Mouse (Mus musculus) limb, embryonic 14.5 days (tissue): ENCODE data around the gene Hltf. TPM values are rescaled to one million over a fixed set of nuclear protein-coding genes. Genes with fewer than 3 reads are reported as not detected.

Source experiments
- ATAC-seq: fragments of 200-750 bp; cut with Nextera tagmentation; 2 replicates; pipeline ENCODE4 v1.8.0; 2017; ENCODE audit warnings: low read depth, moderate number of reproducible peaks, moderate TSS enrichment; ENCODE audit not compliant: low FRiP score
- DNase-seq: peaks from one replicate; pipeline ENCODE4 v3.0.0-alpha.2; 2015; ENCODE audit warnings: low spot score
- H3K27ac ChIP-seq: fragments of 300-500 bp; sonication (generic); replicated peaks from 2 replicates; pipeline ENCODE4 v1.5.1; 2014; ENCODE audit warnings: low read depth, mild to moderate bottlenecking, low read length, moderate library complexity, mixed read lengths
- H3K27me3 ChIP-seq: fragments of 300-500 bp; sonication (generic); 2 replicates; pipeline ENCODE4 v1.6.1; 2014; ENCODE audit warnings: low read length, mixed read lengths; ENCODE audit not compliant: control insufficient read depth, insufficient read depth
- H3K36me3 ChIP-seq: fragments of 300-500 bp; sonication (generic); 2 replicates; pipeline ENCODE4 v1.6.1; 2014; ENCODE audit warnings: mild to moderate bottlenecking, low read length, moderate library complexity, mixed read lengths; ENCODE audit not compliant: control insufficient read depth, insufficient read depth
- H3K4me1 ChIP-seq: fragments of 300-500 bp; sonication (generic); 2 replicates; pipeline ENCODE4 v1.6.1; 2014; ENCODE audit warnings: antibody characterized with exemption, low read length, mixed read lengths; ENCODE audit not compliant: control insufficient read depth, insufficient read depth
- H3K4me2 ChIP-seq: fragments of 300-500 bp; sonication (generic); replicated peaks from 2 replicates; pipeline ENCODE4 v1.6.1; 2014; ENCODE audit warnings: low read depth, mild to moderate bottlenecking, low read length, moderate library complexity; ENCODE audit not compliant: severe bottlenecking
- H3K4me3 ChIP-seq: fragments of 300-500 bp; sonication (generic); replicated peaks from 2 replicates; pipeline ENCODE4 v1.5.1; 2014; ENCODE audit warnings: low read length
- H3K9ac ChIP-seq: fragments of 300-500 bp; sonication (generic); 2 replicates; pipeline ENCODE4 v1.6.1; 2014; ENCODE audit warnings: mild to moderate bottlenecking, low read depth, low read length, moderate library complexity; ENCODE audit not compliant: severe bottlenecking
- H3K9me3 ChIP-seq: fragments of 300-500 bp; sonication (generic); 2 replicates; pipeline ENCODE4 v1.6.1; 2016; ENCODE audit warnings: low read length; ENCODE audit not compliant: control insufficient read depth
- POLR2A ChIP-seq: fragments of 200-500 bp; IDR thresholded peaks from 2 replicates; pipeline ENCODE4 v1.8.0; 2012; ENCODE audit warnings: inconsistent platforms, mild to moderate bottlenecking, moderate library complexity, borderline replicate concordance; ENCODE audit not compliant: insufficient read depth, insufficient read length; ENCODE audit errors: extremely low read depth
- WGBS: fragments of 180-500 bp; shearing (Covaris S2); extraction: QIAGEN DNeasy Blood & Tissue Kit; methylation state at CpG from one replicate; pipeline ENCODE4 v1.1.7; 2014; 5-methylcytosine and 5-hydroxymethylcytosine counted together
- polyA plus RNA-seq, 2 experiments: library from polyadenylated mRNA; depleted of rRNA in 1 of 2; stranded (reverse) in 1 of 2; unstranded in 1 of 2; fragments of >200 nt; fragmentation: Nextera tagmentation in 1 of 2; extraction: Ambion mirVana in 1 of 2; gene quantifications; 2 replicates each; pipeline versions ENCODE4 v1.2.1 to v1.2.3; 2012 to 2014

Hltf gene
- polyA plus RNA-seq, 2 experiments: 13.0 to 18.5 TPM

DNA sequence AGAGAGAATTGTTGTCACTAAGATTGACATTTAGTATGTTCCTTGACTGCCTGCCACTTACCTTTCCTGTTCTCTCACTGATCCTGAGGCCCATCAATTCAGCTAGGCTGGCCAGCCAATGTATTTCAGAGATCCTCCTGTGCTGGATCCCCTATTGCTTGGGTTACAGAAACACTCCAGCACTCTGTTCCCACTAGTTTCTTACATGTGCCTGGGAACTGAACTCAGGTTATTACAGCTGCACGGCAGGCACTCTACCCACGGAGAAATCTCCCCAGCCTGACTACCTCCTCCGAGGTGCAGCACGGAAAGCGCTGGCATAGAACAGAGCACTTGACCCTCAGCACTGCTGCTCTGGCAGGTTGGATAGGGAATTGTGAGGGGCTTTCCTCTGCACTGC is 90.0 kb downstream of the Hltf start:
- DNase-seq: no peak
- peaks cover 6% of the 10 kb centered on the region for H3K4me1 ChIP-seq
- ATAC-seq: no peak
- peaks cover 4% of the 10 kb centered on the region; the same call in 1 of the 2 replicates for H3K36me3 ChIP-seq
- no peaks in the 10 kb centered on the region for H3K9me3 ChIP-seq
- no peak for TF ChIP-seq POLR2A
- no peak overlapping the region for H3K9ac ChIP-seq
- H3K4me3 ChIP-seq: no peak overlapping the region
- H3K4me2 ChIP-seq: no peak overlapping the region
- H3K27me3 ChIP-seq: no peaks in the 10 kb centered on the region
- H3K27ac ChIP-seq: no peak overlapping the region
- WGBS: 74% methylated on average over 5 of the region's 5 CpGs

GRCm38 (mm10) chr3:20150511-20150910 is 92.9 kb downstream of the Hltf start:
- Histone ChIP-seq H3K9ac (no peak overlapping the region), H3K27ac (no peak overlapping the region), H3K27me3 (no peaks in the 10 kb centered on the region), H3K4me1 (peaks cover 15% of the 10 kb centered on the region), H3K9me3 (no peaks in the 10 kb centered on the region), H3K36me3 (peaks cover 4% of the 10 kb centered on the region; the same call in 1 of the 2 replicates), H3K4me3 (no peak overlapping the region), H3K4me2 (no peak overlapping the region)
- ATAC-seq (no peak), DNase-seq (no peak)
- 84% methylated on average over 2 of the region's 2 CpGs for WGBS
- no peak for TF ChIP-seq POLR2A

DNA sequence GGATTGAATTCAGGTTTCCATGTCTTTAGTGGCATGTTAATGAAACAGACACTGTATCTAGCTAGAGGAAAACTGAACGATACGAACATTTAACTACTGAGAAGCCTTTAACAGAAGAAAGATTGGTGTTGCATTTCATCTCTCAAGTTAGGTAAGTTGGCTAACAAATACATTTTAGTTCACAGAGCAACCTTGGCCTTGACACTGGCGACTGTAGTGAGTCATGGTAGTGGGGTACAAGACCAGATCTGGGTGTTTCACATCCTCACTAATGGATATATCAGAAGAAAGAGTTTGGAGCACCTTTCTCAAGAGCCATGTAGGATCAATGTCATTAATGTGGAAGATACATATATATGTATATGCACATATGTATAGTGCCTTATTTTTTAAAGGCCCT is 94.0 kb downstream of the Hltf start:
- DNase-seq (no peak), ATAC-seq (no peak)
- Histone ChIP-seq H3K4me1 (peaks cover 15% of the 10 kb centered on the region), H3K9me3 (no peaks in the 10 kb centered on the region), H3K4me3 (no peak overlapping the region), H3K4me2 (no peak overlapping the region), H3K9ac (no peak overlapping the region), H3K27me3 (no peaks in the 10 kb centered on the region), H3K27ac (no peak overlapping the region), H3K36me3 (peaks cover 4% of the 10 kb centered on the region; the same call in 1 of the 2 replicates)
- WGBS: 82% methylated on average over 3 of the region's 3 CpGs
- TF ChIP-seq POLR2A: no peak

DNA sequence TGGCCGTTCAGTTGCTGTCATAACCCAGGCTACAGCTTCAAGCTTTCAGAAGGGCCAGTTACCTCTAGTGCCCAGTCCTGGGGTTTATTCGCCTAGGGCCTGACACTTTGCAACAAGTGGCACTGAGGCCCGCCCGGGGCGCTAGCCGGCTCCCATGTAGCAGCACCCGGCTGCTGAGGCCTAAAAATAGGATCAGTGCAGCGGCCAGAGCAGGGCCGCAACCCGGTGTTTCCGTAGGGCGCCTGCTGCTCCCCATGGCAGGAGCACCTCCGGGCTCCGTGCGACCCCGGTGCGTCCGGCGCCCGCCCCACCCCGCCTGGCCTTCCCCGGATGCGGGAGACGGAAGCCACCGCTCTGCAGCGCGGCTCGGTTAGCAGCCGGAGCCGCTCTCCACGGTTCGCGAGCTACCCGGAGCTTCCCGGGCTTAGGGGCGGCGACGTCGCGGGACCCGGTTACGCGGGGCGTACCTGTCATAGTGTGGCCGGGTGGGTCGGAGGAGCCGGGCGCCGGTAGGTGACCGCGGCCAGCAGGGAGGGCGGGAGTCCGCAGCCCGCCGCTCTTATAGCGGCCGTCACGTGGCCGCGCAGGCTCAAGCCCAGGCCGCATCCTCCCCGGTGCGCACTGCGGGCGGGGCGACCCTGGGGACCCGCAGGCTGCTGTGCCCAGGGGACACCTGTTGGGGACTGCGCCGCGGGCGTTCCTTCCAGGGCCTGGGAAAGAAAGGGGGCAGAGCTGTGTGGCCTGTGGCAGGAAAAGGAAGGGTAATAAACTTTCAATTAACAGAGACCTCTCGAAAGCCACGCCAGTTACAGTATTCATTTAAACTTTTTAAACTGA is 97.1 kb downstream of the Hltf start, which contains the start of gene Gyg:
Gene Gyg, minus strand, starts transcription at position 787 of the 837 bp plus-strand sequence.
- H3K27me3 ChIP-seq: no peaks in the 10 kb centered on the region
- DNase-seq (peak; percentile 54), ATAC-seq (peak; percentile 88)
- no peak for TF ChIP-seq POLR2A
- peaks cover 4% of the 10 kb centered on the region; the same call in 1 of the 2 replicates for H3K36me3 ChIP-seq
- H3K9ac ChIP-seq: peak within 1 kb of the TSS; percentile 89
- peak within 1 kb of the TSS; percentile 75 for H3K4me3 ChIP-seq
- H3K4me1 ChIP-seq: peaks cover 9% of the 10 kb centered on the region; the same call in 1 of the 2 replicates
- peak within 1 kb of the TSS; percentile 88 for H3K4me2 ChIP-seq
- H3K9me3 ChIP-seq: no peaks in the 10 kb centered on the region
- H3K27ac ChIP-seq: no peak within 1 kb of the TSS
- WGBS: 2% methylated on average over 68 of the region's 73 CpGs

GRCm38 (mm10) chr3:20155476-20155875 is 97.9 kb downstream of the Hltf start:
- no peaks in the 10 kb centered on the region for H3K27me3 ChIP-seq
- TF ChIP-seq POLR2A: no peak
- no peaks in the 10 kb centered on the region for H3K9me3 ChIP-seq
- 80% methylated on average over 6 of the region's 6 CpGs for WGBS
- no peak overlapping the region for H3K9ac ChIP-seq
- DNase-seq: no peak
- H3K4me3 ChIP-seq: peak overlapping the region; percentile 75
- H3K4me2 ChIP-seq: peak overlapping the region; percentile 88
- ATAC-seq: no peak
- no peaks in the 10 kb centered on the region for H3K36me3 ChIP-seq
- no peak overlapping the region for H3K27ac ChIP-seq
- H3K4me1 ChIP-seq: peaks cover 9% of the 10 kb centered on the region; the same call in 1 of the 2 replicates
